8 mouse cellular contexts compared by ENCODE assay signal in the genomic region with DNA sequence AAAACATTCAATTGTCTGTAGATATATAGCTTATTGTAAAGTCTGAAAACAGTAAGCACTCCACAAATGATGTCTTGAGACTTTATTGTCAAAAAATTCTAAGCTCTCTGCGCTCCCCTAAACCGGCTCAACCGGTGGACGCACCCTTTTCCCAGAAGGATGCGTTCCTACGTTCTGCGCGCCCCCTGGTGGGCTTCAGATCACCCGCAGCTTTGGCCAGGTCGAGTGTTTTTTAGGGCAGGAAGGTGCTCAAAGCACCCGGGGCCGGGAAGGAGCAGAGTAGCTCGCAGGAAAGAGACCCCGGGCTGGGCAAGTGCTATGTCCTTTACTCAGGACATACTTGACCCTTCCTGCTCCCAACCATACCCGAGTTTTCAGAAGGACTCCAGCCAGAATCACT. TPM values are rescaled to one million over a fixed set of nuclear protein-coding genes. Genes with fewer than 3 reads are reported as not detected.
DNase-seq lines count a peak whose midpoint lies in the region; ATAC-seq and TF ChIP-seq lines count a peak whose summit lies in the region.

No protein-coding gene starts in this region.

- H3K9me3 ChIP-seq in heart, embryonic 13.5 days, result no peaks in the 10 kb centered on the region
- H3K9me3 ChIP-seq in liver, embryonic 12.5 days (replicated peaks), result no peaks in the 10 kb centered on the region

- peak overlapping the region; percentile 58 for H3K4me3 ChIP-seq in heart, embryonic 13.5 days
- peak overlapping the region; percentile 68 for H3K4me3 ChIP-seq in liver, embryonic 12.5 days
- H3K4me3 ChIP-seq in myocyte, result peak overlapping the region; percentile 38

- peak; percentile 79 for ATAC-seq in erythroid progenitor cell, adult 5-6 weeks (replicated peaks; ENCODE audit: low FRiP score, poor library complexity, severe bottlenecking)
- ATAC-seq in heart, embryonic 13.5 days (ENCODE audit: extremely low read depth, insufficient number of reproducible peaks, low FRiP score, low TSS enrichment), result peak; percentile 24; the same call in 1 of the 2 replicates
- peak; percentile 65 for ATAC-seq in liver, embryonic 12.5 days

- no peaks in the 10 kb centered on the region for H3K36me3 ChIP-seq in heart, embryonic 13.5 days
- H3K36me3 ChIP-seq in liver, embryonic 12.5 days, result no peaks in the 10 kb centered on the region
- H3K36me3 ChIP-seq in myocyte (ENCODE audit: control insufficient read depth, insufficient read depth), result no peaks in the 10 kb centered on the region

- WGBS in heart, embryonic 13.5 days, result under 1% methylated on average over 15 of the region's 15 CpGs
- WGBS in liver, embryonic 12.5 days (ENCODE audit: insufficient replicate concordance), result 0% methylated on average over 15 of the region's 15 CpGs

- H3K4me1 ChIP-seq in heart, embryonic 13.5 days, result peaks cover 34% of the 10 kb centered on the region
- H3K4me1 ChIP-seq in liver, embryonic 12.5 days, result peaks cover 59% of the 10 kb centered on the region

- peak overlapping the region; percentile 64 for H3K27ac ChIP-seq in heart, embryonic 13.5 days (replicated peaks)
- peak overlapping the region; percentile 88 for H3K27ac ChIP-seq in liver, embryonic 12.5 days

- peaks cover 39% of the 10 kb centered on the region for H3K27me3 ChIP-seq in heart, embryonic 13.5 days (replicated peaks)
- peaks cover 2% of the 10 kb centered on the region; the same call in 1 of the 2 replicates for H3K27me3 ChIP-seq in liver, embryonic 12.5 days (replicated peaks)
- no peaks in the 10 kb centered on the region for H3K27me3 ChIP-seq in myocyte (ENCODE audit: control insufficient read depth, insufficient read depth, insufficient read length)

- H3K9ac ChIP-seq in heart, embryonic 13.5 days, result peak overlapping the region; percentile 84
- peak overlapping the region; percentile 77 for H3K9ac ChIP-seq in liver, embryonic 12.5 days

- H3K4me2 ChIP-seq in heart, embryonic 13.5 days, result peak overlapping the region; percentile 79
- H3K4me2 ChIP-seq in liver, embryonic 12.5 days, result peak overlapping the region; percentile 93
- H3K4me2 ChIP-seq in myocyte (ENCODE audit: low read depth), result peak overlapping the region; percentile 97

- H3ac ChIP-seq in myocyte (ENCODE audit: control insufficient read depth, insufficient read length), result peak overlapping the region; percentile 2

- TF ChIP-seq POLR2A in myocyte (IDR thresholded peaks at IDR 0.05; ENCODE audit: insufficient read length, low read depth), result peak; percentile 30

- H3K79me2 ChIP-seq in myocyte (ENCODE audit: control insufficient read depth, insufficient read depth), result no peaks in the 10 kb centered on the region

- peak; percentile 90 for DNase-seq in CD4-positive helper T cell, adult 2 months (ENCODE audit: low read depth, low spot score)
- DNase-seq in c-Kit-negative CD71-positive TER-119-positive erythroid progenitor cells, embryonic 14.5 days (ENCODE audit: low read depth, low spot score), result peak; percentile 94
- DNase-seq in kidney, postnatal 10 days, result peak; percentile 97
- peak; percentile 95 to 98 for DNase-seq in spleen, postnatal 4 days (ENCODE audit: low spot score in 2 of 2)

TF ChIP-seq in myocyte, 11 proteins besides CTCF, POLR2A, EP300 and RAD21:
- TF ChIP-seq POLR2AphosphoS2 (IDR thresholded peaks at IDR 0.05; ENCODE audit: insufficient read length, low read depth) (peak; percentile 63), TCF3 (IDR thresholded peaks at IDR 0.05; ENCODE audit: insufficient read length, low read depth) (no peak)

RNA-seq across cellular contexts. Expression of a gene that starts 0.6 kb away (rescaled TPM):
- total RNA-seq in erythroid progenitor cell, adult 5-6 weeks (2015; ENCODE audit: low replicate concordance), result 0.42 and 0.72 TPM in 2 replicates
- 2.6 and 4.6 TPM in 2 replicates for total RNA-seq in erythroid progenitor cell, adult 5-6 weeks (2017; ENCODE audit: low replicate concordance)
- polyA plus RNA-seq in heart, embryonic 13.5 days (2015; fragmentation: Nextera tagmentation; extraction: Ambion mirVana), result 7.2 and 7.3 TPM in 2 replicates
- polyA plus RNA-seq in liver, embryonic 12.5 days (2016; fragmentation: Nextera tagmentation; extraction: Ambion mirVana), result 10.8 and 10.9 TPM in 2 replicates
- 9.3 TPM for polyA plus RNA-seq in myocyte (2012; fragmentation: generic; extraction: Trizol)

RNA-seq across cellular contexts. Expression of a gene that starts 11.3 kb away (rescaled TPM):
- 8.0 and 12.3 TPM in 2 replicates for total RNA-seq in erythroid progenitor cell, adult 5-6 weeks (2015; ENCODE audit: low replicate concordance)
- total RNA-seq in erythroid progenitor cell, adult 5-6 weeks (2017; ENCODE audit: low replicate concordance), result 10.4 and 15.1 TPM in 2 replicates
- polyA plus RNA-seq in heart, embryonic 13.5 days (2015; fragmentation: Nextera tagmentation; extraction: Ambion mirVana), result 12.8 and 12.9 TPM in 2 replicates
- polyA plus RNA-seq in liver, embryonic 12.5 days (2016; fragmentation: Nextera tagmentation; extraction: Ambion mirVana), result 18.0 and 18.3 TPM in 2 replicates
- 140 TPM for polyA plus RNA-seq in myocyte (2012; fragmentation: generic; extraction: Trizol)

RNA-seq across cellular contexts. Expression of a gene that starts 20.2 kb away (rescaled TPM):
- total RNA-seq in erythroid progenitor cell, adult 5-6 weeks (2015; ENCODE audit: low replicate concordance), result 82.6 and 141 TPM in 2 replicates
- 63.3 and 93.8 TPM in 2 replicates for total RNA-seq in erythroid progenitor cell, adult 5-6 weeks (2017; ENCODE audit: low replicate concordance)
- 82.8 and 83.4 TPM in 2 replicates for polyA plus RNA-seq in heart, embryonic 13.5 days (2015; fragmentation: Nextera tagmentation; extraction: Ambion mirVana)
- 149 and 150 TPM in 2 replicates for polyA plus RNA-seq in liver, embryonic 12.5 days (2016; fragmentation: Nextera tagmentation; extraction: Ambion mirVana)
- 74.1 TPM for polyA plus RNA-seq in myocyte (2012; fragmentation: generic; extraction: Trizol)

RNA-seq across cellular contexts. Expression of a gene that starts 20.4 kb away (rescaled TPM):
- total RNA-seq in erythroid progenitor cell, adult 5-6 weeks (2015; ENCODE audit: low replicate concordance), result 2,168 and 2,598 TPM in 2 replicates
- total RNA-seq in erythroid progenitor cell, adult 5-6 weeks (2017; ENCODE audit: low replicate concordance), result 2,812 and 2,913 TPM in 2 replicates
- polyA plus RNA-seq in heart, embryonic 13.5 days (2015; fragmentation: Nextera tagmentation; extraction: Ambion mirVana), result 733 and 747 TPM in 2 replicates
- polyA plus RNA-seq in liver, embryonic 12.5 days (2016; fragmentation: Nextera tagmentation; extraction: Ambion mirVana), result 1,859 and 1,895 TPM in 2 replicates
- 432 TPM for polyA plus RNA-seq in myocyte (2012; fragmentation: generic; extraction: Trizol)

RNA-seq across cellular contexts. Expression of a gene that starts 20.6 kb away (rescaled TPM):
- total RNA-seq in erythroid progenitor cell, adult 5-6 weeks (2015; ENCODE audit: low replicate concordance), result not detected in 2 replicates
- total RNA-seq in erythroid progenitor cell, adult 5-6 weeks (2017; ENCODE audit: low replicate concordance), result not detected in 2 replicates
- polyA plus RNA-seq in heart, embryonic 13.5 days (2015; fragmentation: Nextera tagmentation; extraction: Ambion mirVana), result not detected in 2 replicates
- 1.1 TPM in 1 of 2 replicates, not detected in the other for polyA plus RNA-seq in liver, embryonic 12.5 days (2016; fragmentation: Nextera tagmentation; extraction: Ambion mirVana)
- not detected for polyA plus RNA-seq in myocyte (2012; fragmentation: generic; extraction: Trizol)

Comparison
In these comparisons a context has a peak if more than half of its experiments do, and no peak if none do; other contexts are left out.
1. Peak in every context shown above with its lines: DNase-seq, ATAC-seq, H3K4me3 ChIP-seq and H3K27ac ChIP-seq.
2. ATAC-seq: peak in every context shown above with its lines; median percentile 79 in erythroid progenitor cell, adult 5-6 weeks; 65 in liver, embryonic 12.5 days; 24 in heart, embryonic 13.5 days.